Comparison of ENCODE assay signal across 8 mouse cellular contexts in the genomic region with DNA sequence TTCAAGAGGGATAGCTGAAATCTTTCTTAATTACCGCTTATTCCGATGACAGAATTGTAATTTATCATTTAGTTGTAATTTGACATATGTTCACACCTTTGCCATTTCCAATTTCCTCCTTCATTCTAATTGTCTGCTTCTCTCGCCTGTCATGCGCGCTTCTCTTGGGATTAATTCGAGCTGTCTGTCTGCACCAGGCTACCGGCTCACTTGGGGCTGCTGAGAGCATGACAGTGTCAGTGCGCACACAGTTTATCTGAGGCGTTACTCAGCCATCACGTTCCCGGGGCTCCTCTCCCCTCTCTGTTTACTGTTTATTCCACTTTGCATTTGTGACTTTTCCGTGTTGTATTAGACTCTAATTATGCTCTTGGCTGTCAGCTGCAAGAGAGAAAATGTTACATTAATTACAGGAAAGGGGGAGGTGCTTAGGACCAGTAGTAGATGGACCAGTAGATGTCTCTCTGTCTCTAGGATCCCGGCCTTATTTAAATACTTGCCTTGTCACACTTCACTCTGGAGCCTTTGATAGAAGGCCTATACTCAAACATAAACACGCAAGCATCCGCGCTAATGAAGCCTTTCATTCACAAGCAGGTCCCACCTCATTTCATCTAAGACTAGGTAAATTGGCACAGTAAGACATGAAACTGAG.
DNase-seq lines count a peak whose midpoint lies in the region; ATAC-seq and TF ChIP-seq lines count a peak whose summit lies in the region.

No protein-coding gene starts in this region.

- no peak for TF ChIP-seq CTCF in MEL (IDR thresholded peaks at IDR 0.05 in 2 of 3, conservative IDR thresholded peaks at IDR 0.05 in 1 of 3; ENCODE audit: control insufficient read depth in 1 of 3, insufficient read depth in 1 of 3, low read depth in 2 of 3, low read length in 3 of 3, poor library complexity in 1 of 3, severe bottlenecking in 1 of 3)
- no peak for TF ChIP-seq CTCF in olfactory bulb, adult 2 months (IDR thresholded peaks at IDR 0.05; ENCODE audit: insufficient read depth, low read depth, low read length)

- H3K36me3 ChIP-seq in MEL (ENCODE audit: control insufficient read depth in 1 of 2, insufficient read depth in 2 of 2, low read length in 2 of 2), result no peaks in the 10 kb centered on the region; a peak in 1 of 4 replicates
- no peaks in the 10 kb centered on the region for H3K36me3 ChIP-seq in forebrain, embryonic 14.5 days (ENCODE audit: control insufficient read depth, insufficient read depth, low read length)

- no peak for TF ChIP-seq EP300 in MEL (IDR thresholded peaks at IDR 0.05; ENCODE audit: low read depth in 1 of 2, low read length in 2 of 2)

- no peaks in the 10 kb centered on the region for H3K4me1 ChIP-seq in MEL (ENCODE audit: control insufficient read depth in 1 of 2, insufficient read depth in 2 of 2, low read length in 2 of 2)
- no peaks in the 10 kb centered on the region for H3K4me1 ChIP-seq in forebrain, embryonic 14.5 days (ENCODE audit: control insufficient read depth, insufficient read depth, low read length)
- H3K4me1 ChIP-seq in olfactory bulb, adult 2 months (ENCODE audit: control insufficient read depth, insufficient read depth, low read length), result no peaks in the 10 kb centered on the region

- peak overlapping the region; percentile 58 for H3K4me2 ChIP-seq in forebrain, embryonic 14.5 days (ENCODE audit: low read length)

- no peaks in the 10 kb centered on the region for H3K9me3 ChIP-seq in MEL (replicated peaks; ENCODE audit: insufficient read depth, low read length)
- no peaks in the 10 kb centered on the region for H3K9me3 ChIP-seq in forebrain, embryonic 14.5 days (replicated peaks; ENCODE audit: control insufficient read depth, low read length)

- no peaks in the 10 kb centered on the region for H3K79me2 ChIP-seq in MEL (ENCODE audit: control insufficient read depth, insufficient read depth, low read length, poor library complexity)

- WGBS in forebrain, embryonic 14.5 days, result 21% methylated on average over 16 of the region's 16 CpGs
- 30% methylated on average over 16 of the region's 16 CpGs for WGBS in olfactory bulb, adult 2 months

- no peaks in the 10 kb centered on the region for H3K27me3 ChIP-seq in MEL (ENCODE audit: control insufficient read depth in 1 of 2, insufficient read depth in 2 of 2, low read length in 2 of 2)
- no peaks in the 10 kb centered on the region for H3K27me3 ChIP-seq in forebrain, embryonic 14.5 days (replicated peaks; ENCODE audit: control insufficient read depth, insufficient read depth, low read length)

- peak; percentile 92 for ATAC-seq in forebrain, embryonic 14.5 days
- ATAC-seq in megakaryocyte-erythroid progenitor cell, adult 5-6 weeks (replicated peaks; ENCODE audit: low FRiP score, low TSS enrichment, poor library complexity, severe bottlenecking), result no peak
- ATAC-seq in inflammation-experienced regulatory T-cells, adult 6 months, result no peak

- no peak overlapping the region for H3K27ac ChIP-seq in MEL (ENCODE audit: control insufficient read depth, low read depth, low read length)
- peak overlapping the region; percentile 52; the same call in 1 of the 2 replicates for H3K27ac ChIP-seq in forebrain, embryonic 14.5 days (ENCODE audit: low read depth, low read length)
- H3K27ac ChIP-seq in olfactory bulb, adult 2 months (ENCODE audit: insufficient read depth, low read depth, low read length), result no peak overlapping the region

- TF ChIP-seq POLR2A in MEL (IDR thresholded peaks at IDR 0.05; ENCODE audit: control insufficient read depth in 1 of 2, insufficient read depth in 1 of 2, low read depth in 1 of 2, low read length in 2 of 2, poor library complexity in 1 of 2), result no peak
- TF ChIP-seq POLR2A in olfactory bulb, adult 2 months (IDR thresholded peaks at IDR 0.05; ENCODE audit: insufficient read depth, low read depth, low read length), result no peak

- peak; percentile 8 to 21 for DNase-seq in cerebellum, postnatal 10 days
- no peak for DNase-seq in cerebellum, adult 11 months
- DNase-seq in MEL (ENCODE audit: low read depth, low spot score), result peak; percentile 50
- peak; percentile 73 for DNase-seq in forebrain, embryonic 14.5 days (ENCODE audit: low spot score)
- DNase-seq in layer of hippocampus, adult 9-10 months (ENCODE audit: low spot score), result peak; percentile 5

- H3K4me3 ChIP-seq in MEL (ENCODE audit: control insufficient read depth in 1 of 2, insufficient read depth in 1 of 2, low read depth in 2 of 2, low read length in 2 of 2), result peak overlapping the region; percentile 57 to 69
- peak overlapping the region; percentile 19 for H3K4me3 ChIP-seq in forebrain, embryonic 14.5 days (ENCODE audit: low read depth, low read length)
- peak overlapping the region; percentile 30 for H3K4me3 ChIP-seq in olfactory bulb, adult 2 months (ENCODE audit: insufficient read depth, low read depth, low read length)

- no peak; the same call in 1 of the 2 replicates for TF ChIP-seq RAD21 in MEL (IDR thresholded peaks at IDR 0.05; ENCODE audit: low read depth, low read length)

- peak overlapping the region; percentile 12; the same call in 1 of the 2 replicates for H3K9ac ChIP-seq in MEL (ENCODE audit: control insufficient read depth, low read depth, low read length, poor library complexity, severe bottlenecking)
- H3K9ac ChIP-seq in forebrain, embryonic 14.5 days (ENCODE audit: low read length), result peak overlapping the region; percentile 47; the same call in 1 of the 2 replicates

TF ChIP-seq in MEL, 35 proteins besides CTCF, POLR2A, EP300 and RAD21:
- TF ChIP-seq POLR2AphosphoS5 (IDR thresholded peaks at IDR 0.05; ENCODE audit: borderline replicate concordance, low read depth, low read length) (no peak), CHD1 (IDR thresholded peaks at IDR 0.05; ENCODE audit: low read depth, low read length) (no peak), MYB (IDR thresholded peaks at IDR 0.05; ENCODE audit: low read depth, low read length) (no peak), MAFK (IDR thresholded peaks at IDR 0.05; ENCODE audit: borderline replicate concordance, low read depth, low read length) (no peak), GABPA (IDR thresholded peaks at IDR 0.05; ENCODE audit: low read depth, low read length) (no peak), ZKSCAN1 (IDR thresholded peaks at IDR 0.05; ENCODE audit: low read depth, low read length) (no peak), E2F4 (IDR thresholded peaks at IDR 0.05; ENCODE audit: borderline replicate concordance, low read depth, low read length) (no peak), USF2 (IDR thresholded peaks at IDR 0.05; ENCODE audit: borderline replicate concordance in 1 of 2, insufficient read depth in 1 of 2, low read depth in 1 of 2, low read length in 2 of 2) (no peak), KAT2A (conservative IDR thresholded peaks at IDR 0.05; ENCODE audit: low read depth, low read length) (no peak), MYC (IDR thresholded peaks at IDR 0.05; ENCODE audit: low read depth, low read length) (no peak), NELFE (IDR thresholded peaks at IDR 0.05; ENCODE audit: low read depth, low read length) (no peak), USF1 (IDR thresholded peaks at IDR 0.05; ENCODE audit: low read depth, low read length) (no peak), MEF2A (IDR thresholded peaks at IDR 0.05; ENCODE audit: extremely low read depth, insufficient replicate concordance, low read depth, low read length, poor library complexity, severe bottlenecking) (no peak)
